Mouse (Mus musculus): ENCODE measurements around the gene Ppp1r17.

DNA sequence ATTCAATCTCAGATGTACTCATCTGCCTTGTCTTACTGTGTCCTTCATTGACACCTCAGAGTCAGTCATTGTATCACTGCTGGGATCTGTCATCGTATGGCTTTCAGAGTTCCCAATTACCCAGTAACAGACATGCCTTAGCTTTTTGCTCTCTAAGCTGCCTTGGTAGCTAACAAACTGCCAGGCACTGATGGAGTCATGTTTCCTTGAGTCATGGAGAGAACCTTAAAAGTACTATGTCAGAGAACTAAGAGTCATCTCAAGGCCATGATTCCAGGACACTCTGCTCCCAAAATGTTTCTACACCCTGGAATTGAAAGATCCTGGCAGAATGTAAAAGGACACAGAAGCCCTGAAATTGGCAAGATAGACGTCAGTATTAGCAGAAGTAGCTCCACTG, 37.5 kb upstream of the Ppp1r17 start:
- no peak for TF ChIP-seq CTCF (IDR thresholded peaks at IDR 0.05; ENCODE audit: borderline replicate concordance, insufficient read depth, low read length)
- no peak for TF ChIP-seq POLR2A (IDR thresholded peaks at IDR 0.05; ENCODE audit: low read depth, low read length)

All from embryonic fibroblast, embryonic 13.5 days (primary cell).